Comparison of ENCODE assay signal across 12 mouse cellular contexts in the genomic region with DNA sequence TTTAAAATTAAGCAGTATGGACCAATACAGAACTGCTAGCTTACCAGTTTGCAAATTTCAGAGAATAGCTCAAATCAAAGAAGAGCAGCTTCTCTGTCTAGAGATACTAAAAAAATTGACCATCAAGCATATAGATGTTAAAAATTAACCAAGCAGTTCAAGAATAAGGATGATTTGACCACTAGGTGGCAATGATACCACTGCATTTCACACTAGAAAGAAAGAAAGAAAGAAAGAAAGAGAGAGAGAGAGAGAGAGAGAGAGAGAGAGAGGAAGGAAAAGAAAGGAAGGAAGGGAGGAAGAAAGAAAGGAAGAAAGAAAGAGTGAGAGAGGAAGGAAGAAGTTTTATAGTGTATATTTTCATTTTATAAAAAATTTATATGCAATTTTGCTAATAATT. TPM values are rescaled to one million over a fixed set of nuclear protein-coding genes. Genes with fewer than 3 reads are reported as not detected.
A peak's percentile ranks its signal among the peaks of the same experiment; 100 is the strongest.
DNase-seq lines count a peak whose midpoint lies in the region; ATAC-seq and TF ChIP-seq lines count a peak whose summit lies in the region.
"Had no signal": no experiment of that assay in that cellular context is flagged by ENCODE, and none has a peak within 500 bp of the region (broad histone marks: within the 10 kb centered on the region; RNA-seq: fewer than 3 reads in every experiment).

No protein-coding gene starts in this region.

- no peak overlapping the region for H3K4me2 ChIP-seq in forebrain, embryonic 14.5 days (ENCODE audit: low read length)
- H3K4me2 ChIP-seq in forebrain, embryonic 11.5 days (ENCODE audit: low read depth, low read length, severe bottlenecking): no peak overlapping the region
- no peak overlapping the region for H3K4me2 ChIP-seq in liver, postnatal 0 days (ENCODE audit: low read depth, low read length)
- no peak overlapping the region for H3K4me2 ChIP-seq in liver, embryonic 12.5 days
- no peak overlapping the region for H3K4me2 ChIP-seq in kidney, embryonic 16.5 days (replicated peaks; ENCODE audit: low read depth, low read length)
- H3K4me2 ChIP-seq: embryonic facial prominence, embryonic 12.5 days had no signal

- H3K27me3 ChIP-seq in forebrain, embryonic 14.5 days (replicated peaks; ENCODE audit: control insufficient read depth, insufficient read depth, low read length): no peaks in the 10 kb centered on the region
- H3K27me3 ChIP-seq in forebrain, embryonic 11.5 days (ENCODE audit: control insufficient read depth, insufficient read depth, low read length): no peaks in the 10 kb centered on the region
- no peaks in the 10 kb centered on the region for H3K27me3 ChIP-seq in liver, postnatal 0 days (ENCODE audit: insufficient read depth, low read length)
- H3K27me3 ChIP-seq in liver, embryonic 12.5 days (replicated peaks): no peaks in the 10 kb centered on the region
- no peaks in the 10 kb centered on the region for H3K27me3 ChIP-seq in kidney, embryonic 16.5 days (ENCODE audit: insufficient read depth, low read length)
- H3K27me3 ChIP-seq: embryonic facial prominence, embryonic 12.5 days had no signal

- peaks cover 12% of the 10 kb centered on the region for H3K4me1 ChIP-seq in forebrain, embryonic 14.5 days (ENCODE audit: control insufficient read depth, insufficient read depth, low read length)
- no peaks in the 10 kb centered on the region for H3K4me1 ChIP-seq in forebrain, embryonic 11.5 days (replicated peaks; ENCODE audit: control insufficient read depth, insufficient read depth, low read length)
- peaks cover 17% of the 10 kb centered on the region for H3K4me1 ChIP-seq in liver, postnatal 0 days (ENCODE audit: insufficient read depth)
- H3K4me1 ChIP-seq in liver, embryonic 12.5 days: peaks cover 19% of the 10 kb centered on the region
- peaks cover 10% of the 10 kb centered on the region for H3K4me1 ChIP-seq in kidney, embryonic 16.5 days (ENCODE audit: insufficient read depth, low read length)

- TF ChIP-seq CTCF in liver, postnatal 0 days (IDR thresholded peaks at IDR 0.05; ENCODE audit: low read depth): peak; percentile 64

- TF ChIP-seq EP300 in liver, postnatal 0 days (IDR thresholded peaks at IDR 0.05; ENCODE audit: low read depth): no peak

- DNase-seq in forebrain, embryonic 14.5 days (ENCODE audit: low spot score): peak; percentile 71
- DNase-seq in forebrain, embryonic 11.5 days (ENCODE audit: low spot score): no peak
- DNase-seq in liver, postnatal 0 days: no peak
- DNase-seq in Muller cell, postnatal 12 days (ENCODE audit: inconsistent ontology term): peak; percentile 26
- peak; percentile 78 for DNase-seq in induced T-regulatory cell, adult 2 months (ENCODE audit: low read depth)
- no peak for DNase-seq in cerebellum, adult 11 months
- DNase-seq: adrenal gland, postnatal 36 days; layer of hippocampus, adult 9-11 months had no signal

- H3K9ac ChIP-seq in forebrain, embryonic 14.5 days (ENCODE audit: low read length): no peak overlapping the region
- H3K9ac ChIP-seq in forebrain, embryonic 11.5 days (ENCODE audit: low read length): no peak overlapping the region
- H3K9ac ChIP-seq in liver, postnatal 0 days (replicated peaks): no peak overlapping the region
- no peak overlapping the region for H3K9ac ChIP-seq in liver, embryonic 12.5 days
- H3K9ac ChIP-seq in kidney, embryonic 16.5 days (replicated peaks; ENCODE audit: low read length): no peak overlapping the region
- H3K9ac ChIP-seq: embryonic facial prominence, embryonic 12.5 days had no signal

- H3K36me3 ChIP-seq in forebrain, embryonic 14.5 days (ENCODE audit: control insufficient read depth, insufficient read depth, low read length): no peaks in the 10 kb centered on the region
- no peaks in the 10 kb centered on the region for H3K36me3 ChIP-seq in forebrain, embryonic 11.5 days (ENCODE audit: control insufficient read depth, insufficient read depth, low read length)
- H3K36me3 ChIP-seq in liver, postnatal 0 days (replicated peaks; ENCODE audit: insufficient read depth, low read length): no peaks in the 10 kb centered on the region
- no peaks in the 10 kb centered on the region for H3K36me3 ChIP-seq in liver, embryonic 12.5 days
- H3K36me3 ChIP-seq in kidney, embryonic 16.5 days (ENCODE audit: insufficient read depth, low read length): 0 out of 2 replicates have a peak, but pooled peaks cover 3% of the 10 kb centered on the region
- H3K36me3 ChIP-seq: embryonic facial prominence, embryonic 12.5 days had no signal

- no peaks in the 10 kb centered on the region for H3K9me3 ChIP-seq in forebrain, embryonic 14.5 days (replicated peaks; ENCODE audit: control insufficient read depth, low read length)
- no peaks in the 10 kb centered on the region for H3K9me3 ChIP-seq in forebrain, embryonic 11.5 days (ENCODE audit: control insufficient read depth, low read length)
- H3K9me3 ChIP-seq in liver, postnatal 0 days (ENCODE audit: low read length): no peaks in the 10 kb centered on the region
- no peaks in the 10 kb centered on the region for H3K9me3 ChIP-seq in liver, embryonic 12.5 days (replicated peaks)
- H3K9me3 ChIP-seq in kidney, embryonic 16.5 days (ENCODE audit: low read length): peaks cover 5% of the 10 kb centered on the region; the same call in 1 of the 2 replicates
- H3K9me3 ChIP-seq: embryonic facial prominence, embryonic 12.5 days had no signal

- no peak for ATAC-seq in forebrain, embryonic 14.5 days
- ATAC-seq in forebrain, embryonic 11.5 days (replicated peaks; ENCODE audit: low FRiP score): no peak
- no peak for ATAC-seq in liver, postnatal 0 days
- no peak for ATAC-seq in liver, embryonic 12.5 days
- ATAC-seq in kidney, embryonic 16.5 days (ENCODE audit: low FRiP score, low TSS enrichment): no peak

- H3K27ac ChIP-seq in forebrain, embryonic 14.5 days (ENCODE audit: low read depth, low read length): no peak overlapping the region
- H3K27ac ChIP-seq in forebrain, embryonic 11.5 days (ENCODE audit: low read depth, low read length): no peak overlapping the region
- no peak overlapping the region for H3K27ac ChIP-seq in liver, postnatal 0 days (ENCODE audit: low read depth)
- H3K27ac ChIP-seq in liver, embryonic 12.5 days: no peak overlapping the region
- H3K27ac ChIP-seq in kidney, embryonic 16.5 days (ENCODE audit: low read length): no peak overlapping the region
- H3K27ac ChIP-seq: embryonic facial prominence, embryonic 12.5 days had no signal

- no peak overlapping the region for H3K4me3 ChIP-seq in forebrain, embryonic 14.5 days (ENCODE audit: low read depth, low read length)
- H3K4me3 ChIP-seq in forebrain, embryonic 11.5 days (ENCODE audit: low read depth, low read length): no peak overlapping the region
- H3K4me3 ChIP-seq in liver, postnatal 0 days (ENCODE audit: low read depth, low read length): no peak overlapping the region
- no peak overlapping the region for H3K4me3 ChIP-seq in liver, embryonic 12.5 days
- H3K4me3 ChIP-seq in kidney, embryonic 16.5 days (ENCODE audit: low read length): no peak overlapping the region
- H3K4me3 ChIP-seq: embryonic facial prominence, embryonic 12.5 days; myocyte had no signal

RNA-seq across cellular contexts. Expression of gene Jrkl, which starts 3.3 kb away (rescaled TPM):
- polyA plus RNA-seq in forebrain, embryonic 14.5 days (2014; fragmentation: Nextera tagmentation; extraction: Ambion mirVana): 9.0 and 11.0 TPM in 2 replicates
- polyA plus RNA-seq in forebrain, embryonic 11.5 days (2014; fragmentation: Nextera tagmentation; extraction: Ambion mirVana): 8.6 and 9.0 TPM in 2 replicates
- polyA plus RNA-seq in liver, postnatal 0 days (2015; fragmentation: Nextera tagmentation; extraction: Ambion mirVana): 1.9 and 2.1 TPM in 2 replicates
- polyA plus RNA-seq in liver, embryonic 12.5 days (2016; fragmentation: Nextera tagmentation; extraction: Ambion mirVana): 3.4 and 3.7 TPM in 2 replicates
- 7.8 and 9.4 TPM in 2 replicates for polyA plus RNA-seq in kidney, embryonic 16.5 days (2015; fragmentation: Nextera tagmentation; extraction: Ambion mirVana)

RNA-seq across cellular contexts. Expression of gene Ccdc82, which starts 4.4 kb away (rescaled TPM):
- 8.3 and 11.1 TPM in 2 replicates for polyA plus RNA-seq in forebrain, embryonic 14.5 days (2014; fragmentation: Nextera tagmentation; extraction: Ambion mirVana)
- 10.9 and 12.3 TPM in 2 replicates for polyA plus RNA-seq in forebrain, embryonic 11.5 days (2014; fragmentation: Nextera tagmentation; extraction: Ambion mirVana)
- 3.8 and 4.7 TPM in 2 replicates for polyA plus RNA-seq in liver, postnatal 0 days (2015; fragmentation: Nextera tagmentation; extraction: Ambion mirVana)
- 14.0 and 15.2 TPM in 2 replicates for polyA plus RNA-seq in liver, embryonic 12.5 days (2016; fragmentation: Nextera tagmentation; extraction: Ambion mirVana)
- polyA plus RNA-seq in kidney, embryonic 16.5 days (2015; fragmentation: Nextera tagmentation; extraction: Ambion mirVana): 9.6 and 10.9 TPM in 2 replicates

RNA-seq across cellular contexts. Expression of gene Maml2, which starts 55.4 kb away (rescaled TPM):
- 6.3 and 7.2 TPM in 2 replicates for polyA plus RNA-seq in forebrain, embryonic 14.5 days (2014; fragmentation: Nextera tagmentation; extraction: Ambion mirVana)
- 9.8 and 9.9 TPM in 2 replicates for polyA plus RNA-seq in forebrain, embryonic 11.5 days (2014; fragmentation: Nextera tagmentation; extraction: Ambion mirVana)
- 1.3 and 1.6 TPM in 2 replicates for polyA plus RNA-seq in liver, postnatal 0 days (2015; fragmentation: Nextera tagmentation; extraction: Ambion mirVana)
- 1.6 and 1.7 TPM in 2 replicates for polyA plus RNA-seq in liver, embryonic 12.5 days (2016; fragmentation: Nextera tagmentation; extraction: Ambion mirVana)
- polyA plus RNA-seq in kidney, embryonic 16.5 days (2015; fragmentation: Nextera tagmentation; extraction: Ambion mirVana): 10.0 and 12.0 TPM in 2 replicates

Comparison
In these comparisons a context has a peak if more than half of its experiments do, and no peak if none do; other contexts are left out.
1. DNase-seq: peak in forebrain, embryonic 14.5 days (single experiment), Muller cell, postnatal 12 days (single experiment) and induced T-regulatory cell, adult 2 months (single experiment); none in forebrain, embryonic 11.5 days (single experiment), liver, postnatal 0 days (single experiment) and cerebellum, adult 11 months (single experiment).